Mouse (Mus musculus) layer of hippocampus, postnatal 25 days (tissue): ENCODE data around the gene Ccdc63. TPM values are rescaled to one million over a fixed set of nuclear protein-coding genes. Genes with fewer than 3 reads are reported as not detected.

Experiments
- DNase-seq, 2 experiments: peaks; one replicate each; pipeline ENCODE4 v3.0.0; 2022; ENCODE audit warnings: mixed read lengths in 2 of 2, low spot score in 1 of 2; ENCODE audit errors: extremely low spot score in 1 of 2
- total RNA-seq, 2 experiments: library from RNA; stranded (reverse); gene quantifications; 2 replicates each; pipeline ENCODE4 v1.2.3; 2021

Gene Ccdc63
- total RNA-seq, 2 experiments from 2014 or later: 0.74 to 0.94 TPM

- DNase-seq: peak; percentile 20 to 36
These were observed 10.2 kb downstream of the Ccdc63 start for GRCm38 (mm10) chr5:122130341-122130998.

GRCm38 (mm10) chr5:122129068-122129655 is 11.5 kb downstream of the Ccdc63 start:
- DNase-seq: peak; percentile 31 to 79

- DNase-seq: no peak
These were observed 15.3 kb downstream of the Ccdc63 start for GRCm38 (mm10) chr5:122125211-122125760.

- DNase-seq: no peak
These were observed 24.4 kb downstream of the Ccdc63 start for GRCm38 (mm10) chr5:122116243-122116642.

GRCm38 (mm10) chr5:122115266-122115763 is 25.3 kb downstream of the Ccdc63 start:
- no peak for DNase-seq

- DNase-seq: peak; percentile 43 to 68
These were observed 26.4 kb downstream of the Ccdc63 start for GRCm38 (mm10) chr5:122114176-122114575.

- DNase-seq: no peak
These were observed 27.2 kb downstream of the Ccdc63 start for GRCm38 (mm10) chr5:122113450-122113849.

GRCm38 (mm10) chr5:122111933-122112248 is 28.7 kb downstream of the Ccdc63 start:
- DNase-seq: no peak

- no peak for DNase-seq
These were observed 29.3 kb downstream of the Ccdc63 start for GRCm38 (mm10) chr5:122111091-122111932.

- no peak for DNase-seq
These were observed 30.0 kb downstream of the Ccdc63 start for GRCm38 (mm10) chr5:122110625-122111024.

GRCm38 (mm10) chr5:122109325-122110060 is 31.1 kb downstream of the Ccdc63 start:
- no peak for DNase-seq

GRCm38 (mm10) chr5:122108104-122108503 is 32.5 kb downstream of the Ccdc63 start:
- no peak for DNase-seq

- DNase-seq: no peak
These were observed 34.4 kb downstream of the Ccdc63 start for GRCm38 (mm10) chr5:122106212-122106611.

- no peak for DNase-seq
These were observed 35.6 kb downstream of the Ccdc63 start for GRCm38 (mm10) chr5:122104981-122105380.

GRCm38 (mm10) chr5:122104201-122104600 is 36.4 kb downstream of the Ccdc63 start:
- peak in 1 of 2 experiments; percentile 61 for DNase-seq

- DNase-seq: no peak
These were observed 37.5 kb downstream of the Ccdc63 start for GRCm38 (mm10) chr5:122103075-122103474.

GRCm38 (mm10) chr5:122102476-122103050 is 38.1 kb downstream of the Ccdc63 start:
- no peak for DNase-seq

GRCm38 (mm10) chr5:122094439-122094838 is 46.2 kb downstream of the Ccdc63 start:
- DNase-seq: no peak

- DNase-seq: no peak
These were observed 46.9 kb downstream of the Ccdc63 start for GRCm38 (mm10) chr5:122093734-122094133.

- DNase-seq: no peak
These were observed 47.8 kb downstream of the Ccdc63 start for GRCm38 (mm10) chr5:122092794-122093193.
